Mouse (Mus musculus) heart, embryonic 12.5 days (tissue): ENCODE results near the gene Hivep2. TPM values are rescaled to one million over a fixed set of nuclear protein-coding genes. Genes with fewer than 3 reads are reported as not detected.
A peak's percentile ranks its signal among the peaks of the same experiment; 100 is the strongest.

Experiments used
- ATAC-seq: fragments of 200-750 bp; cut with Nextera tagmentation; 2 replicates; pipeline ENCODE4 v1.8.0; 2017; ENCODE audit warnings: moderate TSS enrichment, moderate library complexity; ENCODE audit not compliant: insufficient number of reproducible peaks, low FRiP score
- H3K27ac ChIP-seq: fragments of 300-500 bp; sonication (generic); 2 replicates; pipeline ENCODE4 v1.5.1; 2016; ENCODE audit warnings: mild to moderate bottlenecking, moderate library complexity; ENCODE audit not compliant: poor library complexity, severe bottlenecking
- H3K27me3 ChIP-seq: fragments of 300-500 bp; sonication (generic); replicated peaks from 2 replicates; pipeline ENCODE4 v1.6.1; 2016; ENCODE audit warnings: mild to moderate bottlenecking, moderate library complexity
- H3K36me3 ChIP-seq: fragments of 300-500 bp; sonication (generic); 2 replicates; pipeline ENCODE4 v1.6.1; 2016; ENCODE audit warnings: mild to moderate bottlenecking, moderate library complexity
- H3K4me1 ChIP-seq: fragments of 300-500 bp; sonication (generic); replicated peaks from 2 replicates; pipeline ENCODE4 v1.6.1; 2016; ENCODE audit warnings: mild to moderate bottlenecking
- H3K4me2 ChIP-seq: fragments of 300-500 bp; sonication (generic); 2 replicates; pipeline ENCODE4 v1.6.1; 2016; ENCODE audit warnings: mild to moderate bottlenecking, moderate library complexity
- H3K4me3 ChIP-seq: fragments of 300-500 bp; sonication (generic); 2 replicates; pipeline ENCODE4 v1.5.1; 2016; ENCODE audit warnings: mild to moderate bottlenecking
- H3K9ac ChIP-seq: fragments of 300-500 bp; sonication (generic); 2 replicates; pipeline ENCODE4 v1.6.1; 2016; ENCODE audit warnings: mild to moderate bottlenecking, moderate library complexity
- H3K9me3 ChIP-seq: fragments of 300-500 bp; sonication (generic); replicated peaks from 2 replicates; pipeline ENCODE4 v1.6.1; 2016; ENCODE audit warnings: mild to moderate bottlenecking, moderate library complexity
- WGBS: fragments of 180-500 bp; shearing (Covaris S2); methylation state at CpG from one replicate; pipeline ENCODE4 v1.1.7; 2016; 5-methylcytosine and 5-hydroxymethylcytosine counted together
- polyA plus RNA-seq: library from polyadenylated mRNA; unstranded; fragments of >200 nt; fragmentation: Nextera tagmentation; extraction: Ambion mirVana; gene quantifications from 2 replicates; pipeline ENCODE4 v1.2.1, GENCODE M21; 2016

The Hivep2 gene
- polyA plus RNA-seq, 1 experiment from 2014 or later: 5.3 TPM

GRCm38 (mm10) chr10:14085882-14086515, 120.1 kb downstream of the Hivep2 start:
- Histone ChIP-seq H3K4me1 (peaks cover 19% of the 10 kb centered on the region), H3K4me3 (no peak overlapping the region), H3K27me3 (no peaks in the 10 kb centered on the region), H3K4me2 (peak overlapping the region; percentile 46), H3K27ac (peak overlapping the region; percentile 77), H3K9ac (no peak overlapping the region), H3K9me3 (no peaks in the 10 kb centered on the region), H3K36me3 (no peaks in the 10 kb centered on the region)
- 67% methylated on average over 10 of the region's 10 CpGs for WGBS
- ATAC-seq: 0 out of 2 replicates have a peak, but pooled peaks have one; percentile 25

DNA sequence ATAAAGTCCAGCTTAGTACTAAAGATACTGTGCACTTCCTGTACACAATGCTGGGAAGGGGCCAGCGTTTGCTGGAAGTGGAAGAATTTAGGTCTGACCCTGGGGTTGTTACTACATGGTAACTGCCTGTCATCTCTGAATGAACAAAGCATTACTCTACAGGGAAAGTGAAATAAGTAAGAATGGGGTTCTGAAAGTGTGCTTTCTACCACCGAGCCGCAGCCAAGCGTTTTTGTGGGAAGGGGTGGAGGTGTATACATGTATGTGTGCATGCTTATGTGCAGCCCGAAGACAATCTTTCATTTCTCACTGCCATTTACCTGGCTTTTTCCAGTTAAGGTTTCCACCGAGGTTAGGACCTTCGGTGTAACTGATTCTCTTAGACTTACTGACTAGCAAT, 121.4 kb downstream of the Hivep2 start:
- Histone ChIP-seq H3K9me3 (no peaks in the 10 kb centered on the region), H3K9ac (no peak overlapping the region), H3K27ac (no peak overlapping the region), H3K4me2 (no peak overlapping the region), H3K4me1 (peaks cover 19% of the 10 kb centered on the region), H3K27me3 (no peaks in the 10 kb centered on the region), H3K36me3 (no peaks in the 10 kb centered on the region), H3K4me3 (no peak overlapping the region)
- 70% methylated on average over 7 of the region's 7 CpGs for WGBS
- ATAC-seq: no peak

DNA sequence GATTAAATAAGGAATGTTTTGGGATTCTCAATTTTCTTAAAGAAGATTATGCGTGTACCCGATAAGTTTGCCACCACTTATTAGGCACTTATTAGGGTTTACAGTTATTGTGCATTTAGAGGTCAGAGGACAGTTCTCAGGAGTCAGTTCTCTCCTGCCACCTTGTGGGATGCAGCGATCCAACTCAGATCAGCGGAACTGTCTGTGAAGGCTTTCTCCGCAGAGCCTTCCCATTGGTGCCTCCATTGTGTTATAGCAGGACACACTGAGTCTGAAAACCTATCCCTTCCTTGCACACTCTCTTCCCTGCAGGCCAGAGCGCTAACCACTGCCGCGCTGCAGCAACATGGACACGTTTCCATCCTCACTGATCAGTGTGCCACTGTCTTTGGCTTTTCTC, 123.6 kb downstream of the Hivep2 start:
- no peak overlapping the region for H3K4me3 ChIP-seq
- no peaks in the 10 kb centered on the region for H3K36me3 ChIP-seq
- no peak overlapping the region for H3K4me2 ChIP-seq
- 53% methylated on average over 9 of the region's 9 CpGs for WGBS
- ATAC-seq: no peak
- no peak overlapping the region for H3K27ac ChIP-seq
- H3K9ac ChIP-seq: no peak overlapping the region
- no peaks in the 10 kb centered on the region for H3K9me3 ChIP-seq
- H3K4me1 ChIP-seq: peaks cover 19% of the 10 kb centered on the region
- H3K27me3 ChIP-seq: no peaks in the 10 kb centered on the region

- no peak overlapping the region for H3K4me3 ChIP-seq
These were observed 128.2 kb downstream of the Hivep2 start for GRCm38 (mm10) chr10:14094033-14094432.

DNA sequence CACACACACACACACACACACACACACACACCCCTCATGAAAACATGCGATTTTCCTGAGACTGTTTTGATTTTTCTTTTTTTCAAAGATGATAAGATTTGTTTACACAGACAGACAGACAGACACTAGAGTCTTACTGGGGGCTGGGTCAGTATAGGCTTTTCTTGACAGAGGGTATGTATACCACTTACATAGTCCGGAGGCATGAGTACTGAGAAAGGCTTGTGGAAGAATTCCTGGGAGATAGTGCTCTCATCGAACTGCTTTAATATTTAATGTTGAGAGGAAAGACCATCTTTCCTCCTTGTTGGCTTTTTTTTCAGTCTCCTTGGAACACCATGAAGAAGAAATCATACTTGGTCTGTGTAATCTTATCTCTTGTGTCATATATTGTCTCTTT, 130.2 kb downstream of the Hivep2 start:
- Histone ChIP-seq H3K4me2 (no peak overlapping the region), H3K4me3 (no peak overlapping the region), H3K4me1 (peaks cover 22% of the 10 kb centered on the region), H3K9me3 (no peaks in the 10 kb centered on the region), H3K36me3 (no peaks in the 10 kb centered on the region), H3K27ac (no peak overlapping the region), H3K9ac (no peak overlapping the region), H3K27me3 (no peaks in the 10 kb centered on the region)
- 58% methylated on average over 3 of the region's 3 CpGs for WGBS
- no peak for ATAC-seq

More at GRCm38 (mm10) chr10:14094033-14094432, 128.2 kb downstream of the Hivep2 start:
- H3K4me2 ChIP-seq: no peak overlapping the region
- no peaks in the 10 kb centered on the region for H3K36me3 ChIP-seq
- H3K9ac ChIP-seq: no peak overlapping the region
- 84% methylated on average over 4 of the region's 4 CpGs for WGBS
- no peak for ATAC-seq
- H3K27me3 ChIP-seq: no peaks in the 10 kb centered on the region
- H3K27ac ChIP-seq: no peak overlapping the region
- peaks cover 18% of the 10 kb centered on the region for H3K4me1 ChIP-seq
- H3K9me3 ChIP-seq: no peaks in the 10 kb centered on the region

DNA sequence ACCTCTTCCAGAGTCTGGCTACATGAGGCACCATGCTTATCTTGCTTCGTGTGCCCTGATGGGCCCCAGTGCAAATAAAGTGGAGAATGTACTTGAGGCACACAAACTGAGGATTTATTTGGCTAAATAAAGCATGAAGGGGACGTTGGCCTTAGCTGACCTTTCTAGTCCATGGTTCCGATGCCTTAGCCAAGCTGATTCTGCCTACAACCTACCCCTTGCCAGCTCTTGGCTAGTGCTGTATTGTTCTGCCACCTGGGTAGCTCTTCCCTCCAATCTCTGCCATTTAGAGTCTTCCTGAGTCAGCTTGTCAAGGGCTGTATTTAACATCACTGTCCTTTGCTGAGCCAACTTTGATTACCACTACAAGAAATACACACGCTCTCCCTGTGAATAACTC, 133.3 kb downstream of the Hivep2 start:
- ATAC-seq: no peak
- H3K36me3 ChIP-seq: no peaks in the 10 kb centered on the region
- H3K4me3 ChIP-seq: no peak overlapping the region
- H3K4me1 ChIP-seq: peaks cover 22% of the 10 kb centered on the region
- H3K4me2 ChIP-seq: no peak overlapping the region
- no peaks in the 10 kb centered on the region for H3K9me3 ChIP-seq
- H3K9ac ChIP-seq: no peak overlapping the region
- 67% methylated on average over 4 of the region's 4 CpGs for WGBS
- H3K27me3 ChIP-seq: no peaks in the 10 kb centered on the region
- H3K27ac ChIP-seq: no peak overlapping the region

- no peak for ATAC-seq
- Histone ChIP-seq H3K27ac (no peak overlapping the region), H3K27me3 (no peaks in the 10 kb centered on the region), H3K4me3 (no peak overlapping the region), H3K36me3 (no peaks in the 10 kb centered on the region), H3K4me2 (no peak overlapping the region), H3K4me1 (peaks cover 18% of the 10 kb centered on the region), H3K9ac (no peak overlapping the region), H3K9me3 (no peaks in the 10 kb centered on the region)
- 83% methylated on average over 8 of the region's 8 CpGs for WGBS
These were observed 134.2 kb downstream of the Hivep2 start for GRCm38 (mm10) chr10:14100041-14100440.

DNA sequence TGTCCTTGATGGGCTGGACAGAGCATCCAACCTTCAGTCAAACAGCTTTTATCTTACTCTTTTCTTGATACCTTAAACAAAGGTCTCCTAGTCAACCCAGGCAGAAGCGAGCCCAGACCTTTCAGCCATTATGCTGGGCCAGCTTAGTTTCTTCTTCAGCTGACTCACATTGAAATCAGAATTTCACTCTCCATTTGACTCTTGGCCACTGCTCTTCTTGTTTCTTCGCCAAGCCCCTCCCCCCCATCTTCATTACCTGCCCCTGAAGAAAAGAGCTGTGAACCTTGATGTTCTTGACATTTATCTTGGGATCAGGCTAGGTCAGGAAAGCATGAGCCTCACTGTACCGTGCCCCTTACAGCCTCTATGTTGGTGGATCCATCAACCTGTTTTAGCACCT, 135.0 kb downstream of the Hivep2 start:
- H3K9ac ChIP-seq: no peak overlapping the region
- no peak overlapping the region for H3K27ac ChIP-seq
- H3K4me2 ChIP-seq: no peak overlapping the region
- H3K9me3 ChIP-seq: no peaks in the 10 kb centered on the region
- H3K4me3 ChIP-seq: no peak overlapping the region
- peaks cover 10% of the 10 kb centered on the region for H3K4me1 ChIP-seq
- no peak for ATAC-seq
- WGBS: 81% methylated on average over 3 of the region's 3 CpGs
- H3K36me3 ChIP-seq: no peaks in the 10 kb centered on the region
- no peaks in the 10 kb centered on the region for H3K27me3 ChIP-seq

DNA sequence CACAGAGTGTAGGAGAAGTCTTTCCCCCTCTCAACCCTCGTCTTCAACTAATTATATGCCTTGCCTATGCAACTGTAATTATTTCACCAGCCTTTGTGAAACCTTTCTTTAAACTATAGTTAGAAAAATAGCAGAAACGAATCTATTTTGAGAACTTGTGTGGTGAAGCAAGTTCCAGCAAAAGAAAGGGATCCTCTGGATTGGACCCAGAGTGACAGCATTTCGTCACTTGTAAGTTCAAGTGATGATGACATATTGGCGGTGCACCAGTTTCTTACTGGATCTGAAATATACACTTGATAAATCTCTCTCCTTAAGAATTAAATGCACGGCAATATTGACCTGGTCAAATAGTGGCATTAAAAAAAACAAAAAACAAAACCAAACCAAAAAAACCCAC, 136.1 kb downstream of the Hivep2 start:
- H3K36me3 ChIP-seq: no peaks in the 10 kb centered on the region
- peaks cover 8% of the 10 kb centered on the region; the same call in 1 of the 2 replicates for H3K4me1 ChIP-seq
- no peak overlapping the region for H3K4me3 ChIP-seq
- no peak for ATAC-seq
- no peak overlapping the region for H3K9ac ChIP-seq
- no peaks in the 10 kb centered on the region for H3K9me3 ChIP-seq
- H3K4me2 ChIP-seq: no peak overlapping the region
- H3K27me3 ChIP-seq: no peaks in the 10 kb centered on the region
- H3K27ac ChIP-seq: no peak overlapping the region
- 79% methylated on average over 5 of the region's 5 CpGs for WGBS

- H3K4me3 ChIP-seq: no peak overlapping the region
- H3K4me1 ChIP-seq: no peaks in the 10 kb centered on the region
- no peak overlapping the region for H3K4me2 ChIP-seq
- WGBS: 71% methylated on average over 7 of the region's 7 CpGs
- H3K27me3 ChIP-seq: no peaks in the 10 kb centered on the region
- no peak overlapping the region for H3K27ac ChIP-seq
- no peak for ATAC-seq
- no peaks in the 10 kb centered on the region for H3K9me3 ChIP-seq
- 0 out of 2 replicates have a peak, but pooled peaks cover 5% of the 10 kb centered on the region for H3K36me3 ChIP-seq
- H3K9ac ChIP-seq: no peak overlapping the region
These were observed 142.3 kb downstream of the Hivep2 start for GRCm38 (mm10) chr10:14107980-14108671.

DNA sequence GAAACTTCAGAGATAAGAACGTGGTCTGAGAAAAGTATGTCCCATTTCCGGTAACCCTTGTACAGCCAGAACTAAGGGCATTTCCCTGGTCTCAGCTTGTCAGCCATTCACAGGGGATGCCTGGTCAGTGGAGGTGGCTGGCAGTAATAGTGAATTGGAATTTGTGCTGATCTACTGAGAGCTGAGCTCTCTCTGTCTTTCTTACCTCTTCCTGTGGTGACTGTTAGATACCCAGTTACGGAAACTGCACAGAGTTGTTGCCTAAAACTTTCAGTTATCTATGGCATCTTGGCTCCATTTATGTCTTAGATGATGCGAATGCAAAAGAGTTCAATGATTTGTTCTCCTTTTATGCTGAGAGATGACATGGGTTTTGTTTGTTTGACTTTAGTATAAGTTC, 150.0 kb downstream of the Hivep2 start:
- 50% methylated on average over 4 of the region's 4 CpGs for WGBS
- no peaks in the 10 kb centered on the region for H3K27me3 ChIP-seq
- H3K4me3 ChIP-seq: no peak overlapping the region
- H3K4me2 ChIP-seq: no peak overlapping the region
- H3K4me1 ChIP-seq: 0 out of 2 replicates have a peak, but pooled peaks cover 3% of the 10 kb centered on the region
- H3K9me3 ChIP-seq: no peaks in the 10 kb centered on the region
- no peaks in the 10 kb centered on the region for H3K36me3 ChIP-seq
- H3K27ac ChIP-seq: no peak overlapping the region
- no peak overlapping the region for H3K9ac ChIP-seq
- no peak for ATAC-seq
